Mouse (Mus musculus) liver, embryonic 18 days (tissue): ENCODE data around the gene Zfp937. TPM values are rescaled to one million over a fixed set of nuclear protein-coding genes. Genes with fewer than 3 reads are reported as not detected.

Source experiments
- polyA plus RNA-seq: library from polyadenylated mRNA; depleted of rRNA; stranded (reverse); fragments of >200 nt; gene quantifications from 2 replicates; pipeline ENCODE4 v1.2.3, GENCODE M21; 2012; rRNA removed

Gene Zfp937
- polyA plus RNA-seq: 0.32 and 0.34 TPM in 2 replicates

DNA sequence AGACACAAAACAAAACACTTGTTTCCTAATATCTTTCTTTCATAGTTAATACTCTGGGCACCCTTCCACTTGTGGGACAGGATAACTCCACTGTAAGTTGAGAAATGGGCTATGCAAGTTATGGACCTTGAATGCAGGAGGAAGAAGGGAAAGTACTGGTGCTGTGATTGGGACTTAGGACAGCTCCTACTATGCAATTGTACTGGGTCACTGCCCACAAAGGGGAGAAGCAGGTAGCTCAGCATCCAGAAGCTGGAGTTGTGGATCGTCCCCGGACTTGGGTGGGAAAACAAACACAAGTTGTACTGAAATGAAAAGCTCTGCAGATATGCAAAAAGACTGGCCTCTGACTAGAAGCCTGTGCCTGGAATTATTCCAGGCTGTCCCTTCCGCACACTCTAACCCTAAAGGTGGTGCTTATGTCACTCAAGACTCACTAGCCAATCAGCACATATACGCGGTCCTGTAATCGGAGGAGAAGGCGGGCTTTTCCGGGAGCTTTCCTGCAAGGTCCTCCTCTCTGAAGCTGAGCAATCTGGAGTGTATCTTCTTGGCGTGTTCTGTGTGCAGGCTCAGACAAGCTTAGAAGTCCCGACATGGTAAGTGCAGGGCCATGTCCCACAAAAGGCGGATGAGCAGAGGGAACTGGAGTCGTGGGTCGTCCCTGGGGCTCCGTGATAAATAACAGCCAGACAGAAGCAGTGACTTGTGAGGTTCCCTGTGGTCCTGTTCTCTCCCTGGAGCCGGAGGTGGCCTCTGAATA is at the start of gene Zfp937:
Gene Zfp937 (plus strand): TSS at position 474 of the 763 bp plus-strand sequence.

DNA sequence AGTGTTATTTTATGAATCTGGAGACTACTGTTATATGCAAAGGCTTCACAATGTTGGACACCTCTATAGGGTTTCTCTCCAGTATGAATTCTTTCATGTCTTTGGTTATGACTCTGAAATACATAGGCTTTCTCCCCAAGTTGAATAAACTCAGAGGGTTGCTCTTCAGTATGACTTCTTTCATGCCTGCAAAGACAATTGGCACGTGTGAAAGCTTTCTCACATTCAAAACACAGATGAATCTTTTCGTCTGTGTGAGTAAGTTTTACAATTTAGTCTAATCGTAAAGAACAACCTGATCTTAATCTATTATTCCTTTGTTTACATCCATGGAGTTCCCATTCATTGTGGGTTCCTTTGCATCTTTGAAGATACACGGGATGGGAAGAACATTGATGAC is 38.3 kb upstream of the Zfp937 start, which contains the start of gene Gm10770:
Gene Gm10770 (minus strand): TSS at position 101 of the 400 bp plus-strand sequence.

DNA sequence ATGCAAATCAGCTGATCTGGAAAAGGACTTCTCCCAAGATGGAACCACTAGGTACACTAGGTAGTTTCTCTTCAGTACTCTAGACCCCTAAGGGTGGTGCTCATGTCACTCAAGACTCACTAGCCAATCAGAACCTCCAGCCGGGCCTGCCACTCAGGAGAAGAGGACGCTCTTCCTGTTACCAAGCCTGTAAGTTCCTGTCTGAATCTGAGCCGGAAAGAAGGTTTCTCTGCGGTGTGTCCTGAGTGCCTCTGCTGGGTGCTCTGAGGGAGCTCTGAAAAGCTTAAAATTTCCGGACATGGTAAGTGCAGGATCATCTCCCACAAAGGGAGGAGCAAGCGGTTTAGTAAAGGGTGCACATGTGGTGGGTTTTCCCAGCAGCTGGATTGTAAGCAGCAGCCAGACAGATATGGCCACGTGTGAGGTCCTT is 36.3 kb upstream of the Zfp937 start, which contains the start of gene Gm14139:
Gene Gm14139 (plus strand): TSS at position 186 of the 430 bp plus-strand sequence.

DNA sequence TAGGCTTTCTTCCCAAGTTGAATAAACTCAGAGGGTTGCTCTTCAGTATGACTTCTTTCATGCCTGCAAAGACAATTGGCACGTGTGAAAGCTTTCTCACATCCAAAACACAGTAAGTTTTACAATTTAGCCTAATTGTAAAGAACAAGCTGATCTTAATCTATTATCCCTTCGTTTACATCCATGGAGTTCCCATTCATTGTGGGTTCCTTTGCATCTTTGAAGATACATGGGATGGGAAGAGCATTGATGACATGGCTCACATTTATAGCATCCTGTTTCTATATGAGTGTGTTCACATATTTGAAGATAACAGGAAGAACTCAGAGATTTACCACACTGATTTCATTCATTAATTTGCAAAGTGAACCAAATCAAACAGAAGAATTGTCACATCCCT is 37.6 kb downstream of the Zfp937 start, which contains the start of gene Gm21994:
Gene Gm21994 (minus strand): TSS at position 101 of the 400 bp plus-strand sequence.

DNA sequence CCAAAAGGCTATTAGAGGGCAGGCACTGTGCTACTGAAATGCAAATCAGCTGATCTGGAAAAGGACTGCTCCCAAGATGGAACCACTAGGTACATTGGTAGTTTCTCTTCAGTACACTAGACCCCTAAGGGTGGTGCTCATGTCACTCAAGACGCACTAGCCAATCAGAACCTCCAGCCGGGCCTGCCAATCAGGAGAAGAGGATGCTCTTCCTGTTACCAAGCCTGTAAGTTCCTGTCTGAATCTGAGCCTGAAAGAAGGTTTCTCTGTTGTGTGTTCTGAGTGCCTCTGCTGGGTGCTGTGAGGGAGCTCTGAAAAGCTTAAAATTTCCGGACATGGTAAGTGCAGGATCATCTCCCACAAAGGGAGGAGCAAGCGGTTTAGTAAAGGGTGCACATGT is 39.4 kb downstream of the Zfp937 start, which contains the start of gene Gm14124:
Gene Gm14124 (plus strand): TSS at position 227 of the 400 bp plus-strand sequence.

Other genes starting within 250 kb of the Zfp937 start
- 1.2 TPM in 2 replicates for gene Zfp120, start 81.4 kb upstream of the Zfp937 start, polyA plus RNA-seq
- not detected in 2 replicates for gene Gm10770, start 38.4 kb upstream of the Zfp937 start, polyA plus RNA-seq
- 0.04 TPM in 1 of 2 replicates, not detected in the other for gene Gm14139, start 36.3 kb upstream of the Zfp937 start, polyA plus RNA-seq
- 0.43 and 0.53 TPM in 2 replicates for gene Gm21994, start 37.5 kb downstream of the Zfp937 start, polyA plus RNA-seq
- gene Gm14124, start 39.4 kb downstream of the Zfp937 start, polyA plus RNA-seq: not detected in 2 replicates
- gene Gm10130, start 105.6 kb downstream of the Zfp937 start, polyA plus RNA-seq: not detected in 2 replicates
- 0.28 and 0.37 TPM in 2 replicates for gene 3300002I08Rik, start 144.7 kb downstream of the Zfp937 start, polyA plus RNA-seq
- gene Zfp442, start 233.4 kb downstream of the Zfp937 start, polyA plus RNA-seq: 0.22 and 0.27 TPM in 2 replicates